Mouse (Mus musculus): Measurements from ENCODE around the gene Ermn.

GRCm38 (mm10) chr2:58079849-58080248, 27.2 kb upstream of the Ermn start:
- no peak for TF ChIP-seq POLR2A (IDR thresholded peaks at IDR 0.05; ENCODE audit: control insufficient read depth, low read depth, low read length)
- TF ChIP-seq CTCF (IDR thresholded peaks at IDR 0.05; ENCODE audit: control insufficient read depth, insufficient read depth, insufficient replicate concordance, low read depth, low read length): no peak

Measured in testis, adult 2 months (tissue).